Mouse (Mus musculus) lung, embryonic 14.5 days (tissue): ENCODE results near the gene Fgfr2. TPM values are rescaled to one million over a fixed set of nuclear protein-coding genes. Genes with fewer than 3 reads are reported as not detected.

Source experiments
- ATAC-seq: fragments of 200-750 bp; cut with Nextera tagmentation; 2 replicates; pipeline ENCODE4 v1.8.0; 2017; ENCODE audit warnings: mild to moderate bottlenecking, moderate TSS enrichment, moderate library complexity; ENCODE audit not compliant: insufficient read depth
- DNase-seq: peaks from one replicate; pipeline ENCODE4 v3.0.0-alpha.2; 2015
- H3K27ac ChIP-seq: fragments of 300-500 bp; sonication (generic); 2 replicates; pipeline ENCODE4 v1.5.1; 2014; ENCODE audit warnings: low read depth, mild to moderate bottlenecking, moderate library complexity
- H3K27me3 ChIP-seq: fragments of 300-500 bp; sonication (generic); 2 replicates; pipeline ENCODE4 v1.6.1; 2014; ENCODE audit warnings: low read length, control low read depth; ENCODE audit not compliant: insufficient read depth
- H3K36me3 ChIP-seq: fragments of 300-500 bp; sonication (generic); 2 replicates; pipeline ENCODE4 v1.6.1; 2014; ENCODE audit warnings: control low read depth; ENCODE audit not compliant: insufficient read depth
- H3K4me1 ChIP-seq: fragments of 300-500 bp; sonication (generic); 2 replicates; pipeline ENCODE4 v1.6.1; 2014; ENCODE audit warnings: antibody characterized with exemption, control low read depth; ENCODE audit not compliant: insufficient read depth
- H3K4me2 ChIP-seq: fragments of 300-500 bp; sonication (generic); 2 replicates; pipeline ENCODE4 v1.6.1; 2014; ENCODE audit warnings: mild to moderate bottlenecking
- H3K4me3 ChIP-seq: fragments of 300-500 bp; sonication (generic); 2 replicates; pipeline ENCODE4 v1.5.1; 2014; ENCODE audit warnings: low read depth, low read length
- H3K9ac ChIP-seq: fragments of 300-500 bp; sonication (generic); 2 replicates; pipeline ENCODE4 v1.6.1; 2014
- H3K9me3 ChIP-seq: fragments of 300-500 bp; sonication (generic); 2 replicates; pipeline ENCODE4 v1.6.1; 2016; ENCODE audit warnings: low read depth, low read length, control low read depth
- CTCF ChIP-seq: IDR thresholded peaks from 2 replicates; pipeline ENCODE4 v1.5.1; 2016; ENCODE audit warnings: antibody characterized with exemption, low read depth
- WGBS: fragments of 180-500 bp; shearing (Covaris S2); extraction: QIAGEN DNeasy Blood & Tissue Kit; methylation state at CpG from one replicate; pipeline ENCODE4 v1.1.7; 2014; 5-methylcytosine and 5-hydroxymethylcytosine counted together
- polyA plus RNA-seq: library from polyadenylated mRNA; unstranded; fragments of >200 nt; fragmentation: Nextera tagmentation; extraction: Ambion mirVana; gene quantifications from 2 replicates; pipeline ENCODE4 v1.2.1, GENCODE M21; 2014

The Fgfr2 gene
- polyA plus RNA-seq, 1 experiment from 2014 or later, result 179 TPM

DNA sequence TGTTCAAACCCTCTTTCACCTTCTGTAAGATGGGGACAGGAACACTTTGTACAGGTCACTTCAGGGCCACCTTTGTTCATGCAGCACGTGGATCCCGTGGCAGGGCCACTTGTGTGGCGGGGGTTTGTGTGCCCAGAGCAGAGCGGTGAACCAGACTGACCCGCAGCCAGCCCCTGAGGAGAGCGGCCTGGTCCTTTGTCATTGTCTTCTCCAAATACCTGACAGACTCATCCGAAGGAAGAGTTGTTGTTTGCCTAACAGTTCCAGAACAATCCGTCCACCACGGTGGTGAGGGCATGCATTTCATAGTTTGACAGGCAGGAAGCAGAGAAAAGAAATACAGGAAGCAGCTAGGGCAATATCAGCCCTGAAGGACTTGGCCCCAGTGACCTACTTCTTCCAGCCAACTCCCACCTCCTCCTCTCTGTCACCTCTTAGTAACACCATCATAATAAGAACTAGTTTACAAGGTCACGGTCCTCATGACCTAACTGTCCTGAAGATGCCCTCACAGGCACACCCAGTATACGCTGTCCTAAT, 2365.8 kb downstream of the Fgfr2 start:
- Histone ChIP-seq H3K36me3 (peaks cover 42% of the 10 kb centered on the region), H3K4me1 (no peaks in the 10 kb centered on the region), H3K27me3 (no peaks in the 10 kb centered on the region), H3K9me3 (no peaks in the 10 kb centered on the region), H3K27ac (no peak overlapping the region), H3K4me3 (no peak overlapping the region), H3K4me2 (no peak overlapping the region), H3K9ac (no peak overlapping the region)
- DNase-seq, result no peak
- ATAC-seq, result no peak
- WGBS, result 66% methylated on average over 11 of the region's 11 CpGs
- TF ChIP-seq CTCF, result no peak

DNA sequence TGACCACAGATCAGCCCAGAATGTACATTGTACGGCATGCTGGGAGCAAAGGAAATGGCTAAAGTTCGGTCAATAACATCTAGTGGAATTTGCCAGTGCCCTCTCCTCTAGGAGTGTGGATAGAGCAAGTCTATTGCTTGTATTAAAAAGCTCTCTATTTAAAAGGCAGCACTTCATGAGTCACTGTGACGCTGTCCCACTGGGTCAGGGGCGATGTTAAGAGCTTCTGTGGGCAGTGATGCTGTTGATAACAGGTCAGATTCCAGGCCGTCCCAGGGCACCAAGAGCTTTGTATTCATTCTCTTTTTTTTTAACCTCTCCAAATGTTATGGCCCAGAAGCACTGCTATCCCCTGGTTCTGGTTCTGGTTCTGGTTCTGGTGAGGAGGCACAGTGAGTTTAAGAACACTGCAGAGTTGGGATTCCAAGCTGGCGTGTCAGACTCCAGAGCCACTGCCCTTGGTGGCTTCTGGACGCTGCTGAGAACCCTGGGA, 2366.8 kb downstream of the Fgfr2 start:
- TF ChIP-seq CTCF, result no peak
- ATAC-seq, result no peak
- peaks cover 50% of the 10 kb centered on the region for H3K36me3 ChIP-seq

DNA sequence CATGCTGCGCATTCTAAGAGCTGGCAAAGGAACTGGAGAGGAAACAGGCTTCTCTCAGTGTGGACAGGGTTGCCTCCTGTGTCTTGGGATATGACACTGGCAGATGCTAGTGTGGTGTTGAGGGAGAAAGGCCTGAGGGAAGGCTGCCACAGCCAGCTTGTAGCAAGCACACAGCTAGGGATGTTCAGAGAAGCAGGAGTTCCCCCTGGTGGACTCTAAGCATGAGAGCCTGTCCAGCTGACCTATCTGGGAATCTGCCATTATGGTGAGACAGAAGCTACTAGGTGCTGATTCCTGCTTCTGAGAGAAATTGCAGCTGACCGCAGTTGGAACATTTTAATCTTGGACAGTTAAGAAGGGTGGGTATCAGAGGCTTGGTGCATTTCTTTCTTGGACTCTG, 2368.4 kb downstream of the Fgfr2 start:
- Histone ChIP-seq H3K27ac (no peak overlapping the region), H3K4me1 (no peaks in the 10 kb centered on the region), H3K9me3 (no peaks in the 10 kb centered on the region), H3K36me3 (peaks cover 53% of the 10 kb centered on the region), H3K4me2 (no peak overlapping the region), H3K9ac (no peak overlapping the region), H3K27me3 (no peaks in the 10 kb centered on the region), H3K4me3 (no peak overlapping the region)
- 0 out of 2 replicates have a peak, but pooled peaks have one; percentile 59 for ATAC-seq
- 91% methylated on average over 2 of the region's 2 CpGs for WGBS
- TF ChIP-seq CTCF, result peak; percentile 64
- DNase-seq, result peak; percentile 70

More for the DNA sequence above, 2366.8 kb downstream of the Fgfr2 start:
- Histone ChIP-seq H3K27ac (peak overlapping the region; percentile 20; the same call in 1 of the 2 replicates), H3K9ac (no peak overlapping the region), H3K4me3 (no peak overlapping the region), H3K4me1 (no peaks in the 10 kb centered on the region), H3K9me3 (no peaks in the 10 kb centered on the region), H3K4me2 (no peak overlapping the region), H3K27me3 (no peaks in the 10 kb centered on the region)
- WGBS, result 59% methylated on average over 7 of the region's 7 CpGs
- DNase-seq, result peak; percentile 44

DNA sequence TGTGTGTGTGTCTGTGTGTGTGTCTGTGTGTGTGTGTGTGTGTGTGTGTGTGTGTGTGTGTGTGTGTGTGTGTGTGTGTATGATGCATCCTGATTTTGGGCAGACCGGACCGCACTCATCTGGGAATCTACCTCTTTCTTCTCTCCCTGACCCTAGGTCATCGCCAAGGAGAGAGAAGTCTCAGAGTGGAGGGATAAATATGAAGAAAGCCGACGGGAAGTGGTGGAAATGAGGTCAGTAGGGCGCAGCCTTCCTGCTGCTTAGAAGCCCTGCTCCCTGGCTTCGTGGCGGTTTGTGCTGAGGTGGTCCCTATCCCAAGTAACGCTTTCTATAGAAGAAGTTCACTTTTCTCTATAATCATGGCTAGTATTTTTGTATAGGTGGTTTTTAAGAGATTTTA, 2371.5 kb downstream of the Fgfr2 start:
- 71% methylated on average over 9 of the region's 9 CpGs for WGBS
- no peak for DNase-seq
- no peak; the same call in 1 of the 2 replicates for ATAC-seq
- no peak overlapping the region for H3K9ac ChIP-seq
- H3K27ac ChIP-seq, result no peak overlapping the region
- no peak overlapping the region for H3K4me3 ChIP-seq
- no peaks in the 10 kb centered on the region for H3K27me3 ChIP-seq
- peaks cover 54% of the 10 kb centered on the region; the same call in 1 of the 2 replicates for H3K36me3 ChIP-seq
- no peaks in the 10 kb centered on the region for H3K4me1 ChIP-seq
- H3K4me2 ChIP-seq, result no peak overlapping the region
- no peaks in the 10 kb centered on the region for H3K9me3 ChIP-seq
- TF ChIP-seq CTCF, result no peak

DNA sequence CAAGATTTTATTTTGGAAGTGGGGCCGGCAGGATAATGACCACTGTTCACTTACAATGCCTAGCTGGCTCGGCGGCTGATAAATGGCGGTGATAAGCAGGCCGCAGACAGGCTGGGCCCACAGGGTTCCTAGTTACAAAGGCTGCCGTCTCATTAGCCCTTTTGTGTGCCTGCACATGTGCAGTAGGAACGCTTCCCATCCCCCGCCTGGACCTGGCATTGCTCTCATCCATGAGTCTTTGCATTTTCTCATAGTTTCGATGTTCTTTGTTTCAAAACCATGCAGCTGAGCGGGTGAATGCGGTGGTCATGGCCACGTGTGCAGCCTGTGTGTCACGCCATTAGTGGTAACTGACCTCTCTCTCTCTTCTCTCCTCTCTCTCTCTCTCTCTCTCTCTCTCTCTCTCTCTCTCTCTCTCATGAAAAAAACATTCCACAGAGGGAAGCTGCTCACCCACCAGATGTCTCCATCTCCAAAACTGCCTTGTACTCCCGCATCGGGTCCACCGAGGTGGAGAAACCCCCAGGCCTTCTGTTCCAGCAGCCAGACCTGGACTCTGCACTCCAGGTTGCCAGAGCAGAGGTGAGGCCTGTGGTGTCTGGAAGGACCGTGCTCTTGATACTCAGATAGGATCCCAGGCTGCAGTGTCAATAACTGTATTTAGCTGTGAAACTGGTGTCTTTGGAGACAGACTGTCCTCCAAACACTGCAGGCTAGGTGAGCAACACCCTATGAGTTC, 2372.2 kb downstream of the Fgfr2 start:
- Histone ChIP-seq H3K27ac (no peak overlapping the region), H3K9me3 (no peaks in the 10 kb centered on the region), H3K4me3 (no peak overlapping the region), H3K9ac (no peak overlapping the region), H3K27me3 (no peaks in the 10 kb centered on the region), H3K4me1 (no peaks in the 10 kb centered on the region), H3K36me3 (peaks cover 55% of the 10 kb centered on the region; the same call in 1 of the 2 replicates), H3K4me2 (no peak overlapping the region)
- ATAC-seq, result no peak
- peak; percentile 22 for DNase-seq
- TF ChIP-seq CTCF, result no peak
- WGBS, result 57% methylated on average over 17 of the region's 17 CpGs

DNA sequence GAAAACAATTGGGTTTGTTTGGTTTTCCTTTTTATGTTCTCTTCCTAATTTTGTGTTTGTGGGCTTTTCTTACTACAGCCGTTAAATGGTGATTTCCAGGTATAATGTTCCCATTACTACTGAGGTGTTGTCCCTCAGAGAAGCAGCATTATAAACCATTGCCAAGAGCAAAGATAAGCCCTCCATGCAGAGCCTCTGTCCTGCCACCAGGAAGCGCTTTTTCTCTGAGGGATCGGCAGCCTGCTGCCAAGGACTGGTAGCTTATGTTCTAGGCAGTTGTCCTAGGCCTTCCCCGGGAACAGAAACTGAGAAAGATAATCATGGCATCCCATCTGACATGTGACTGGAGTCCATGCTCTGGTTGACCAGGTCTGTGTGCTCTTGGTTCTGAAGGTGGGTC, 2374.0 kb downstream of the Fgfr2 start:
- ATAC-seq (no peak), DNase-seq (no peak)
- Histone ChIP-seq H3K9me3 (no peaks in the 10 kb centered on the region), H3K4me3 (no peak overlapping the region), H3K27ac (no peak overlapping the region), H3K4me1 (no peaks in the 10 kb centered on the region), H3K36me3 (peaks cover 61% of the 10 kb centered on the region), H3K9ac (no peak overlapping the region), H3K4me2 (no peak overlapping the region), H3K27me3 (no peaks in the 10 kb centered on the region)
- TF ChIP-seq CTCF, result no peak
- 90% methylated on average over 4 of the region's 4 CpGs for WGBS

DNA sequence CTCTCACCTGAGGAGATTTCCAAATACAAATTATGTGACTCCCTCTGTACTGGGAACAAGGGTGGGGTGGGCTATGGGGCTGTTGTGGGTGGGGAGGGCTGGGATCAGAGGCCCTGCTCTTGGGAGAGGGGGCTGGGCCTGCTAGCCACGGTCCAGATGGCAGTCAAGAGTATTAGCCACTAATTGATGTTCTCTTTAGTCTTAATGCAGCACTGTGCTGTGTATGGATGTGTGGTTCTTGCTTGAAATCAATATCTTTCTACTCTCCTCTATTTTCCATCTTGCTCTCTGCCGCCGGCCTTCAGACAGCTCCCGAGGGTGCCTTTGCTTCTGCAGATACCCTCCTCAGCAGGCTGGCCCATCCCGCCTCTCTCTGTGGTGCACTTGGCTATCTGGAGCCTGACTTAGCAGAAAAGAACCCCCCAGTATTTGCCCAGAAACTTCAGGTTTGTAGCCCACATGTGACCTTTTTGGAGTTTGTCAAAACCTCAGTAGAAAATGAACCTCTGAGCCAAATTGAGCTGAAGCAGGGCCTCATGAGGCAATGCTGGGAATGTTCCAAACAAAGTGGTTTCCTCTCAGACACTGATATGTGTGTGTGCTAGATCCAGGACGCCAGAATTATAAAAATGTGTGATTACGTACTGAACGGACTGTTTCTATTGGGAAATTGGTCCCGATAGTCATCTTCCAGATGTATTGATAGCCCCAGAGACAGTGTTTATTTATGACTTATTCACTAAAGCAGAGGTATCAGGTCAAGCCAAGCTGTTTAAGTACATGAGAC, 2379.7 kb downstream of the Fgfr2 start:
- DNase-seq, result no peak
- no peak for TF ChIP-seq CTCF
- 78% methylated on average over 9 of the region's 9 CpGs for WGBS
- Histone ChIP-seq H3K4me3 (no peak overlapping the region), H3K27me3 (no peaks in the 10 kb centered on the region), H3K4me2 (no peak overlapping the region), H3K27ac (no peak overlapping the region), H3K9ac (no peak overlapping the region), H3K36me3 (peaks cover 80% of the 10 kb centered on the region), H3K4me1 (no peaks in the 10 kb centered on the region), H3K9me3 (no peaks in the 10 kb centered on the region)
- no peak for ATAC-seq
